Mouse (Mus musculus): ENCODE measurements at regions not wholly inside any gene's neighbourhood (a gene's known extent, or its start where the extent isn't known, plus 50 kb on each side); places are given as distances from the start of the nearest gene placed in this dataset.

DNA sequence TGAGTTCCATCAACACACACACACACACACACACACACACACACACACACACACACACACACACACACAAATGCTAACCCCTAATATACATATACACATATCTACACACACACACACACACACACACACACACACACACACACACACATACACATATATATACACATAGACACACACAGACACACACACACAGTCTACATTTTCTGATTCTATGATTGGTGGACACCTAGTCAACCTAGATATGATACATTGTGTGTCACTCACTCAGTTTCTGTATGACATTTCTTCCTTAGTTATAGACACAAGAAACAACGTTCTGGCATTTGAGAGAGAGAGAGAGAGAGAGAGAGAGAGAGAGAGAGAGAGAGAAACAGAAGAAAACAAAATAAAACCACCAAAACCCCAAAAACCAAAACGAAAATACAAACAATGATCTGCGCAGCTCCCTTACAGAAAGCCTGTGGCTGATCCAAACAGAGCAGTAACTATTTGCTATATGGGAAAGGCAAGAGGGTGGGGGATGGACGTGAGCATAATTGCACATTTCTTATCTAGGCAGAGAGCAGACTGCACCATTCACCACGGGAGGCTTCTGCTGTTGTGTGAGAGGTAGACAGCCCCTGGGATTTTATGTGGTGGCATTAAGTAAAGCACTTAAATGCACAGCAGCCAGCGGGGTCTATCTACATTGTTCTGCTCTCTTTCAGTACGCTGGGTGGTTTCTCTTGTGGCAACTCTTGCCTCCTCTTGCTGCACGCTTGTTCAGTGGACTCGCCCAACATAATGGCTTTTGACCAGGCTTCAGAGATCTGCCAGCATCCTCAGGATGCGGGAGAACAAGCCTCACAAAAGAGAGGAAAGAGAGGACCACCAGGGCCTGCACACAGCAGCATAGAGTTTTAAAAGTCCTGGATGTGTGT is 53.8 kb upstream of the Cadps start:
- TF ChIP-seq CTCF (IDR thresholded peaks at IDR 0.05; ENCODE audit: borderline replicate concordance, extremely low read depth, insufficient read depth, insufficient read length) (no peak), POLR2A (IDR thresholded peaks at IDR 0.05; ENCODE audit: borderline replicate concordance, extremely low read depth, insufficient read depth, insufficient read length, poor library complexity, severe bottlenecking) (no peak)

Data from brain, embryonic 14.5 days (tissue).